Mouse (Mus musculus) ES-E14 (cell line): ENCODE measurements around the gene Slain2. TPM values are rescaled to one million over a fixed set of nuclear protein-coding genes. Genes with fewer than 3 reads are reported as not detected.

ENCODE experiments used
- DNase-seq: peaks from one replicate; pipeline ENCODE4 v3.0.0-alpha.2; 2013; ENCODE audit warnings: low read depth, low spot score
- H3K27ac ChIP-seq: 2 replicates; pipeline ENCODE4 v1.5.1; 2012; ENCODE audit warnings: low read depth, mild to moderate bottlenecking, low read length, moderate library complexity, mixed read lengths; ENCODE audit not compliant: poor library complexity, insufficient read depth, severe bottlenecking
- H3K36me3 ChIP-seq: 2 replicates; pipeline ENCODE4 v1.6.1; 2012; ENCODE audit warnings: mild to moderate bottlenecking, low read length, moderate library complexity, mixed read lengths; ENCODE audit not compliant: control insufficient read depth, poor library complexity, insufficient read depth, severe bottlenecking
- H3K4me1 ChIP-seq, 2 experiments: fragments of 150-350 bp in 1 of 2; sonication (generic) in 1 of 2; 2 replicates each; pipeline ENCODE4 v1.6.1; 2012; ENCODE audit warnings: low read length in 2 of 2, mild to moderate bottlenecking in 1 of 2, mixed read lengths in 1 of 2; ENCODE audit not compliant: control insufficient read depth in 2 of 2, insufficient read depth in 2 of 2, poor library complexity in 1 of 2
- H3K4me3 ChIP-seq, 2 experiments: fragments of 150-350 bp in 1 of 2; sonication (generic) in 1 of 2; 2 replicates each; pipeline ENCODE4 v1.5.1; 2012; ENCODE audit warnings: low read length in 2 of 2, low read depth in 1 of 2, mild to moderate bottlenecking in 1 of 2, mixed read lengths in 1 of 2; ENCODE audit not compliant: insufficient read depth in 1 of 2, poor library complexity in 1 of 2, severe bottlenecking in 1 of 2
- H3K9ac ChIP-seq: 2 replicates; pipeline ENCODE4 v1.6.1; 2012; ENCODE audit warnings: low read depth, mild to moderate bottlenecking, low read length, mixed read lengths; ENCODE audit not compliant: poor library complexity, insufficient read depth, severe bottlenecking
- H3K9me3 ChIP-seq: fragments of 150-350 bp; sonication (generic); 2 replicates; pipeline ENCODE4 v1.6.1; 2012; ENCODE audit warnings: low read depth, mild to moderate bottlenecking, low read length; ENCODE audit not compliant: control insufficient read depth, insufficient read depth
- CHD2 ChIP-seq: IDR thresholded peaks from 2 replicates; pipeline ENCODE4 v1.6.1; 2014; ENCODE audit warnings: mild to moderate bottlenecking, low read depth, low read length, inconsistent platforms
- HCFC1 ChIP-seq: IDR thresholded peaks from 2 replicates; pipeline ENCODE4 v1.6.1; 2012; ENCODE audit warnings: low read length, inconsistent platforms, borderline replicate concordance; ENCODE audit not compliant: insufficient read depth
- MAFK ChIP-seq: IDR thresholded peaks from 2 replicates; pipeline ENCODE4 v1.6.1; 2014; ENCODE audit warnings: mild to moderate bottlenecking, low read depth, low read length, inconsistent platforms; ENCODE audit not compliant: insufficient read depth
- ZC3H11A ChIP-seq: IDR thresholded peaks from 2 replicates; pipeline ENCODE4 v1.6.1; 2012; ENCODE audit warnings: low read depth, mild to moderate bottlenecking, inconsistent platforms, low read length, borderline replicate concordance
- ZNF384 ChIP-seq: IDR thresholded peaks from 2 replicates; pipeline ENCODE4 v1.6.1; 2012; ENCODE audit warnings: low read depth, low read length, inconsistent platforms
- in situ Hi-C, 2 experiments: fragments of 600-800 bp; cut with MboI; formaldehyde crosslinking; loops; one replicate each; pipeline ENCODE4 v1.15.1; 2025; ENCODE audit warnings: low sequenced_read_pairs in 2 of 2, inconsistent platforms in 1 of 2; ENCODE audit not compliant: unreplicated experiment in 2 of 2
- total RNA-seq: library from RNA; depleted of rRNA; stranded (reverse); fragments of 300-350 nt; gene quantifications from 2 replicates; pipeline ENCODE4 v1.2.3, GENCODE M21; 2012

Slain2 gene
- total RNA-seq, 1 experiment, result 24.5 TPM

- no peaks in the 10 kb centered on the region for H3K36me3 ChIP-seq
- H3K9me3 ChIP-seq, result no peaks in the 10 kb centered on the region
- no peak for DNase-seq
- no peak overlapping the region for H3K4me3 ChIP-seq
- in situ Hi-C loops, result no loop called here
- peaks cover 0 to 8% of the 10 kb centered on the region in 2 experiments; a peak in 2 of 4 replicates for H3K4me1 ChIP-seq
- no peak overlapping the region for H3K9ac ChIP-seq
- TF ChIP-seq HCFC1 (no peak), ZNF384 (no peak), CHD2 (no peak), MAFK (no peak), ZC3H11A (no peak)
- no peak overlapping the region for H3K27ac ChIP-seq
Measured at GRCm38 (mm10) chr5:72910373-72910772, 3.7 kb upstream of the Slain2 start.

- in situ Hi-C loops, result no loop called here
- H3K9ac ChIP-seq, result no peak overlapping the region
Measured at GRCm38 (mm10) chr5:72911284-72911683, 2.8 kb upstream of the Slain2 start.

GRCm38 (mm10) chr5:72914633-72915561 lies 793 bp downstream of the Slain2 start:
- in situ Hi-C loops, result no loop called here
- peaks cover 3 to 5% of the 10 kb centered on the region in 2 experiments; a peak in 3 of 4 replicates for H3K4me1 ChIP-seq
- TF ChIP-seq ZNF384 (no peak), HCFC1 (no peak)
- peak overlapping the region; percentile 85 for H3K9ac ChIP-seq
- DNase-seq, result no peak
- peak overlapping the region; percentile 82 to 92 for H3K4me3 ChIP-seq
- H3K36me3 ChIP-seq, result no peaks in the 10 kb centered on the region
- H3K9me3 ChIP-seq, result no peaks in the 10 kb centered on the region
- peak overlapping the region; percentile 45 for H3K27ac ChIP-seq

More at GRCm38 (mm10) chr5:72911284-72911683, 2.8 kb upstream of the Slain2 start:
- no peak for TF ChIP-seq ZC3H11A
- no peak for TF ChIP-seq HCFC1
- TF ChIP-seq MAFK, result no peak
- no peak for TF ChIP-seq ZNF384
- no peak for TF ChIP-seq CHD2
- no peak overlapping the region for H3K4me3 ChIP-seq
- peaks cover 2% of the 10 kb centered on the region in 2 experiments; a peak in 2 of 4 replicates for H3K4me1 ChIP-seq
- no peaks in the 10 kb centered on the region for H3K36me3 ChIP-seq
- no peak for DNase-seq
- H3K9me3 ChIP-seq, result no peaks in the 10 kb centered on the region
- no peak overlapping the region for H3K27ac ChIP-seq

- in situ Hi-C loops, result no loop called here
- Histone ChIP-seq H3K9ac (no peak overlapping the region), H3K4me1 (peaks cover 3 to 9% of the 10 kb centered on the region in 2 experiments; a peak in 3 of 4 replicates), H3K36me3 (no peaks in the 10 kb centered on the region), H3K27ac (no peak overlapping the region), H3K4me3 (peak overlapping the region in 1 of 2 experiments; percentile 92; a peak in 2 of 4 replicates), H3K9me3 (no peaks in the 10 kb centered on the region)
- TF ChIP-seq CHD2 (no peak), MAFK (no peak), ZNF384 (no peak), ZC3H11A (no peak), HCFC1 (no peak)
- DNase-seq, result no peak
Measured at GRCm38 (mm10) chr5:72916048-72916447, 1.9 kb downstream of the Slain2 start.
